Comparison of ENCODE assay signal across 13 mouse cellular contexts in the genomic region with DNA sequence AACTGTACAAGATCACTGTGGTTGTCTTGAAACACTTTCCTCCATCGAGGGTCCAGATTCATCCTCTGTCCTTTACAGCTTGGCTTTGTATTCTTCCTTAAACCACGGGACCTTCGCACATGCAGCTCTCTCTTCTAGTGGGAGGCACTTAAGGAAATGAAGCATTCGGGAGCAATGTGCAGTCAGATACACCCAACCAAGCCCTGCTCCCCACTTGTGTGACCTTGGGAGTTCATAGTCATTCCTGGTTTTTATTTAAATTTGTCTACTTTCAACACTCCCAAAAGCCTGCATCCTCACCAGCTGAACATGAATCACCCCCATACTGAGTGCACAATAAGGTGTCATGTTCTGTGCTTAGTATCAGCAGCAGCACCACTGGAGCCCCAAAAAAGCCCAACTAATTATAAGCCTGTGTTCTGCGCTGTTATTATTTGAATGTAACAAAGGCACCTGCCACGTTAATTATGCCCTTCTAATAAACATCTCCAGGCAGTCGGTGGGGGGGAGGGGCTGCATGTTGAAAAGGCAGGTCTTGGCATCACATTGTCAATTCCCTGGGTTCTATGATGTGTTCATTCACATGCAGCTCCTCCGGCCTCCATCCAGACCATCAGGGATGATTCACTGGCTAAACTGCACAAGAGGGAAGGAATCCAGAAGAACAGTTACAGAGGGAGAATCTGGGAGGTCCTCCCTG.
"Had no signal": no experiment of that assay in that cellular context is flagged by ENCODE, and none has a peak within 500 bp of the region (broad histone marks: within the 10 kb centered on the region; RNA-seq: fewer than 3 reads in every experiment).

No protein-coding gene starts in this region.

- DNase-seq: kidney, postnatal 36 days; layer of hippocampus, adult 9-11 months; layer of hippocampus, postnatal 36 days; lung, adult 18-20 months; thymus, adult 18-20 months; thymus, postnatal 25 days had no signal

- H3K4me3 ChIP-seq: limb, embryonic 13.5 days; midbrain, embryonic 13.5 days; myocyte; neural tube, embryonic 15.5 days had no signal

- H3K27ac ChIP-seq: kidney, postnatal 0 days; limb, embryonic 13.5 days; liver, embryonic 14.5 days; midbrain, embryonic 13.5 days; neural tube, embryonic 15.5 days; stomach, postnatal 0 days had no signal

- H3K4me1 ChIP-seq: limb, embryonic 13.5 days; midbrain, embryonic 13.5 days had no signal

- H3K9ac ChIP-seq: limb, embryonic 13.5 days; liver, embryonic 14.5 days; midbrain, embryonic 13.5 days; neural tube, embryonic 15.5 days had no signal

- H3K4me2 ChIP-seq: limb, embryonic 13.5 days; midbrain, embryonic 13.5 days; neural tube, embryonic 15.5 days had no signal

- H3K36me3 ChIP-seq: limb, embryonic 13.5 days; midbrain, embryonic 13.5 days; neural tube, embryonic 15.5 days had no signal

- H3K27me3 ChIP-seq: limb, embryonic 13.5 days; midbrain, embryonic 13.5 days; neural tube, embryonic 15.5 days had no signal

- ATAC-seq: midbrain, embryonic 13.5 days had no signal

- H3K9me3 ChIP-seq: limb, embryonic 13.5 days; midbrain, embryonic 13.5 days; neural tube, embryonic 15.5 days had no signal
